Mouse (Mus musculus) gastrocnemius, adult 2 months (tissue): ENCODE results near the gene Gm4884. TPM values are rescaled to one million over a fixed set of nuclear protein-coding genes. Genes with fewer than 3 reads are reported as not detected.
"Not testable (repeated sequence)": the region's sequence is repeated elsewhere in the genome, so short reads cannot be mapped to it uniquely, and the experiment has no call there.

ENCODE experiments used
- DNase-seq: peaks from one replicate; pipeline ENCODE4 v3.0.0; 2022
- H3K27ac ChIP-seq: fragments of 200-600 bp; 2 replicates; pipeline ENCODE4 v1.8.1; 2022; ENCODE audit warnings: mild to moderate bottlenecking
- H3K4me3 ChIP-seq: fragments of 200-600 bp; 2 replicates; pipeline ENCODE4 v1.8.1; 2022; ENCODE audit warnings: mild to moderate bottlenecking, moderate library complexity
- CTCF ChIP-seq: fragments of 200-600 bp; IDR thresholded peaks from 2 replicates; pipeline ENCODE4 v1.8.1; 2022; ENCODE audit warnings: antibody characterized with exemption, mild to moderate bottlenecking, moderate library complexity
- intact Hi-C: fragments of 180-260 bp; cut with DNase I; formaldehyde crosslinking; loops from one replicate; pipeline ENCODE4 v1.15.1; 2025
- long read RNA-seq, 2 experiments: library from polyadenylated mRNA; stranded (forward); transcript quantifications; one replicate each; pipeline ENCODE4 v2.0.0; 2021
- total RNA-seq, 2 experiments: library from RNA; stranded (reverse); gene quantifications; 2 replicates each; pipeline ENCODE4 v1.2.3; 2021

Gm4884 gene
- not detected for total RNA-seq
- long read RNA-seq, experiment 1, result 0 reads
- long read RNA-seq, experiment 2, result 0 reads

GRCm38 (mm10) chr7:41032419-41032818, at the start of gene Gm4884:
Gene Gm4884, plus strand, starts transcription at chr7:41032719.
- DNase-seq, intact Hi-C loops, H3K27ac ChIP-seq, H3K4me3 ChIP-seq: not testable (repeated sequence)

GRCm38 (mm10) chr7:40987243-40987642, 45.3 kb upstream of the Gm4884 start, which contains the start of gene 4930433I11Rik:
Gene 4930433I11Rik, plus strand, starts transcription at chr7:40987543.
- Histone ChIP-seq H3K4me3 (no peak within 1 kb of the TSS), H3K27ac (no peak within 1 kb of the TSS)
- no peak for DNase-seq
- no peak for TF ChIP-seq CTCF
- intact Hi-C loops, result no loop called here

- DNase-seq, H3K27ac ChIP-seq, intact Hi-C loops, H3K4me3 ChIP-seq: not testable (repeated sequence)
Observed at GRCm38 (mm10) chr7:41044058-41044457, 11.5 kb downstream of the Gm4884 start.

Other genes starting within 250 kb of the Gm4884 start
- under 1 TPM; 0.18 to 0.31 TPM for gene Vstm2b, start 134.4 kb upstream of the Gm4884 start, total RNA-seq
- not detected for gene 4930433I11Rik, start 45.2 kb upstream of the Gm4884 start, total RNA-seq
- not detected for gene Gm5592, start 121.1 kb downstream of the Gm4884 start, total RNA-seq